Mouse (Mus musculus) brown adipose tissue, adult 24 weeks (tissue): Measurements from ENCODE around the gene Chil1. TPM values are rescaled to one million over a fixed set of nuclear protein-coding genes. Genes with fewer than 3 reads are reported as not detected.
A peak's percentile ranks its signal among the peaks of the same experiment; 100 is the strongest.

Experiments
- H3K27ac ChIP-seq: fragments of 200-500 bp; replicated peaks from 2 replicates; pipeline ENCODE4 v1.5.1; 2012; ENCODE audit warnings: low read depth, mild to moderate bottlenecking, low read length
- H3K4me1 ChIP-seq: fragments of 200-500 bp; 2 replicates; pipeline ENCODE4 v1.6.1; 2012; ENCODE audit warnings: low read length, mixed read lengths; ENCODE audit not compliant: control insufficient read depth, insufficient read depth, insufficient read length
- H3K4me3 ChIP-seq: fragments of 200-500 bp; 2 replicates; pipeline ENCODE4 v1.5.1; 2012; ENCODE audit warnings: low read depth, mild to moderate bottlenecking, low read length, moderate library complexity; ENCODE audit not compliant: insufficient read depth
- polyA plus RNA-seq: library from polyadenylated mRNA; stranded (reverse); fragments of >200 nt; gene quantifications from 2 replicates; pipeline ENCODE4 v1.2.4, GENCODE M21; 2012; ENCODE audit not compliant: missing spikeins, insufficient read depth, insufficient read length

The Chil1 gene
- polyA plus RNA-seq, 1 experiment = not detected

GRCm38 (mm10) chr1:134226739-134227138 lies 44.8 kb downstream of the Chil1 start:
- Histone ChIP-seq H3K4me3 (no peak overlapping the region), H3K27ac (no peak overlapping the region), H3K4me1 (peaks cover 20% of the 10 kb centered on the region)

DNA sequence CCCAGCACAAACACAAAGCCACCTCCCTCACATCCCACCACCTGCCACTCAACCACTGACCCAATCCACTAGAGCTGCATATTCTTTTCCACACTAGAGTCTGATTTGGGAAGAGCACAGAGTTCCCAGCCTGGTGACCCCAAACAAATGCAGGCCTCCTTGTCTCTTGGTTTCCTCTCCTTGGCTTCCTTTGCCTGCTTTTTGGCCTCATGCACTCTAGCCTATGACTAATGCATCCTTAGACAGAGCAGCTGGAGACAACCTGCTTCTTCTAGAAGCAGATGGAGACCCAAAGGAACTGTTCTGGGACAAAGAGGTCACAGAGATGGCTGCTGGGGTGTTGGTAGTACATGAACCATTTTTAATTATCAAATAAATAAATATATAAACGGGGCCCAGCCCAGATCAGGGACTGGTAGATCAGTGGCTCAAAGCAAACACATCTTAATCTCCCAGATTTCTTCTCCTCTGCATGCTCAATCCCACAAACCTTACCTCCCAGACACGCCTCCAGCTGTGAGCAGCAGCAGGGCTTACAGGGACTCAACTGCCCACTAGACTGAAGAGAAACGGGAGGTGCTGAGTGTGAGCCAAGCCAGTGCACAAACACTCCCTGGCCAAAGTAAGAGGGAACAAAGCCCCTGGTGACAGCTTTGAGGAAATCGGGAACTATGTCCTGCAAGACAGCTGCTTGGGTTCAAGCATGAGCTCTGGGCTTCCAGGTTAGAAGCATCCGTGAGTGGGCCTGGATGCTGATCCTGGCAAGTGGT lies 48.0 kb downstream of the Chil1 start:
- H3K4me3 ChIP-seq = no peak overlapping the region
- H3K4me1 ChIP-seq = peaks cover 16% of the 10 kb centered on the region
- H3K27ac ChIP-seq = no peak overlapping the region

DNA sequence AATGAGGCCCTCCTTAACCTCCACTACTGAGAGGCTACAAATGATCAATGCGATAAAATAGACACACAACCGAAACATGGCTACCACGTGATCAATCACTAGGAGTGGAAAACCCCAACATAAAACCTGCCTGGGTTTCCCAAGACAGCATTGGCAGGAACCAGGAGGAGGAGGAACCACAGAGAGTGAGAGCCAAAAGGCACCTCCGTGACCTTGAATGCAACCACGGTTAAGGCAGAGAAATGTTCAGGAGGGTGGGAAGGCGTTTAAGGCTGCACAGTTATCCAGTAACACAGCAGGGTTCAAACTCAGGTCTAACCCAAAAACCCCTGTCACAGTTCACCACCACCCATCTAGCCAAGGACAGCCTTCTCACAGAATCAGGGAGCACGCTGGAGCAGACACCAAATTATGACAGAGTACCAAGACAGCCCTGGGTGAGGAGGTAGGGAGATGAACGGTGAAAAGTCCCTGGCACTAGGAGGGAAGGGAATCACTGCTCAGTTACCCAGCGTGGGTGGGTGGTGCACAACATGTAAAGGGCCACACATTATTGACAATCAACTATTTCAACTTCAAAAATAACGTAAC lies 48.8 kb downstream of the Chil1 start:
- Histone ChIP-seq H3K4me1 (peaks cover 16% of the 10 kb centered on the region), H3K27ac (peak overlapping the region; percentile 49), H3K4me3 (no peak overlapping the region)

- Histone ChIP-seq H3K4me3 (no peak overlapping the region), H3K4me1 (peaks cover 16% of the 10 kb centered on the region), H3K27ac (peak overlapping the region; percentile 49)
These were observed 49.3 kb downstream of the Chil1 start for GRCm38 (mm10) chr1:134231270-134231669.

DNA sequence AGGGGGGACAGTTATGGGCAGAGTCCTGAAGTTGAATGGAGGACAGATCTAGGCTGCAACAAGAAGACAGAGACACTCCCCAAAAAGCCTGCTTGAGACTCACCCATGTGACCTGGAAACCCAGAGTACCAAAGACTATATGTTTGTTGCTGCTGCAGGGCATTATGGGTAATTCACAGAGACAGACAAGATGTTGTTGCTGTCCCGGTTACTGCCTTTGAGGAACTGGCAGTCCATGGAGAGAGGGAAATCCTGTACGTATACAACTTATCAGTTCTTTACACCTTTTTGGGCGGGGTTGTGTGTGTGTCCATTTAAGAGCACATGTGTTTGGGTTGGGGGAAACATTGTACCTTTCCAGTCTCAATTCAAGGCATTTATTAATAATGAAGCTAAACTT lies 49.7 kb downstream of the Chil1 start:
- Histone ChIP-seq H3K4me1 (peaks cover 16% of the 10 kb centered on the region), H3K27ac (0 out of 2 replicates have a peak overlapping the region, but pooled peaks have one; percentile 2), H3K4me3 (no peak overlapping the region)

DNA sequence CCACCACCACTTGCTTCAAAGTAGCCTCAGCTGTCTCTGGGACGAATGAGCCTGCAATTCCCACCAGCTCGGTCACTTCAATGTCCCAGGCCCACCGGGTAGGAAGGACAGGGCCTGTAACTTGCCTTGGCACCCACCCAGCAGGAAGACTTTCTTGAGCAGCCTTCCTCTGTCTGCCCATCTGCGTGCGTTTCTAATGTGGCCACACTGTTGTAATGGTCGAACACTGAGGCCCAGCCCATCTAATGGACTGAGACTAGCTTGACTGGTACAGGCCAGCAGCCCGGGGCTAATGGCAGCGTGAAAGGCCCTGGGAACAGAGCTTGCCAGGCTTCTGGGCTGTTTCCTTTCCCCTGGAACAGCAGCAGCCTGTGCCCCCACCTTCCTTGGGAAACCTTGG lies 50.4 kb downstream of the Chil1 start:
- H3K4me1 ChIP-seq = peaks cover 21% of the 10 kb centered on the region
- peak overlapping the region; percentile 64 for H3K27ac ChIP-seq
- peak overlapping the region; percentile 19 for H3K4me3 ChIP-seq

DNA sequence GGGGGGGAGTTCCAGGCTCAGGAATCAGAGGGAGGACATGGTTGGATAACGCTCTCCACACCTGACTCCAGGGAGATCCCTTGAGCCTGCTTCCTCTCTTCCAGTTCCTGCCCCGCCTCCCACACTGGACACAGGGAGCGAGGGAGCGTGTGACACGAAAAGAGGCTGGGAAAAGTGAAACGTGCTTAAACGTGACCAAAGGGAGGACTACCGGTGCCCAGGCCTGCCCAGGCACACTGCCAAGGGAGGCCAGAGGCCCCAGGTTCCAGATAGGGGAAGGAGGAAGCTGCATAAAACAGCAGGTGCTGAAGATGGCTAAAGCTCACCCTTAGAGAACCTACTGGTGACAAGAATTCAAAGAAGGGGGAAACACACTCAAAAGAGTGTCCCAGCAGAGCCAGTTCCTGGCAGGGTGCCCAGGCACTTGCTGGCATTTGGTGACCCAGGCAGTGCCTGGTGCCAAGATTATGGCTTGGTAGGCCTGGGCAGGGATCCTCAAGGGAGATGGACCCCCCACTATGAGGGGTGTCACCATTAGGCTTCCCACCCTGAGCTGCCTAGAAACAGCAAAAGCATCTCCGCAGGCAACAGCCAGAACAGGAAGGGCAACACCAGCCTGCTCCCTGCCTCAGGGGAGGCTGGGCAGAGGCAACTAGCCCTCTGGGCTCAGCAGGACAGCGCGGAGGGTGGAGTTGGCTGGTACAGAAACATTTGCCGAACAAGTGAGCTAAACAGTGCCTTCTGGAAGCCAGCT lies 51.0 kb downstream of the Chil1 start:
- peak overlapping the region; percentile 64; the same call in 1 of the 2 replicates for H3K27ac ChIP-seq

DNA sequence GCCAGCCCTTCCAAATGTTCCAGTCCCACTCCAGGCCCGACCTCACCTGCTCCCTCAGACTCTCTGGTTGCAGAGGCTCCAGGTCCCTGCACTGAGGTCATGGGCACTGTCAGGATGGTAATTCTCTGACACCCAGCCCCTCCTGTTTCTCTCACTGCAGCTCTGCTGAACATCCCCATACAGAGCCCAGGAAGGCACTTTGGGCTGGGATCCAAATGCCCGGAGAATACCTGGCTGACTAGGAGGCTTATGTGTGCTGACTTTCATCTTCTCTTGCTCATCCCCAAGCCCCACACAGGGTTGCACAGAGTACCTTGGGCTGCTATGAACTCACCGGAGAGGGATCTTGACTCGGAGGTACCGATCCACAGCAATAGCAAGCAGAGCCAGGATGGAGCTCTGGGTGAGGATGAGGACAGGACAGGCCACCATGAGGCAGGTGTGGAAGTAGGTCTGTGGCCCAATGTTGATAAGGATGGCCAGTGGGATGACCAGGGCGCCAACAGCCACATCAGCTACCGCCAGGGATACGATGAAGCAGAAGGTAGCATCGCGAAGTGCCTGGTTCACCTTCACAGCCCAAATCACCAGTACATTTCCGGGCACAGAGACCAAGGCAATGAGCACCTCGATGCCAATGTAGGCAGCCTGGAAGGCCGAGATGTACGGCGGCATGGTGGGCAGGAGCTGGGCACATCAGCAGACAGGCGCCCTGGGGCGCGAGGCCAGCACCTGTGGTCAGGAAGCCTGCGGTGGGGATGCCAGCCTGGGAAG lies 51.9 kb downstream of the Chil1 start:
- H3K4me1 ChIP-seq = peaks cover 22% of the 10 kb centered on the region
- peak overlapping the region; percentile 63 for H3K4me3 ChIP-seq
- peak overlapping the region; percentile 28 for H3K27ac ChIP-seq

More for the DNA sequence above, 51.0 kb downstream of the Chil1 start:
- Histone ChIP-seq H3K4me1 (peaks cover 22% of the 10 kb centered on the region), H3K4me3 (peak overlapping the region; percentile 63)

DNA sequence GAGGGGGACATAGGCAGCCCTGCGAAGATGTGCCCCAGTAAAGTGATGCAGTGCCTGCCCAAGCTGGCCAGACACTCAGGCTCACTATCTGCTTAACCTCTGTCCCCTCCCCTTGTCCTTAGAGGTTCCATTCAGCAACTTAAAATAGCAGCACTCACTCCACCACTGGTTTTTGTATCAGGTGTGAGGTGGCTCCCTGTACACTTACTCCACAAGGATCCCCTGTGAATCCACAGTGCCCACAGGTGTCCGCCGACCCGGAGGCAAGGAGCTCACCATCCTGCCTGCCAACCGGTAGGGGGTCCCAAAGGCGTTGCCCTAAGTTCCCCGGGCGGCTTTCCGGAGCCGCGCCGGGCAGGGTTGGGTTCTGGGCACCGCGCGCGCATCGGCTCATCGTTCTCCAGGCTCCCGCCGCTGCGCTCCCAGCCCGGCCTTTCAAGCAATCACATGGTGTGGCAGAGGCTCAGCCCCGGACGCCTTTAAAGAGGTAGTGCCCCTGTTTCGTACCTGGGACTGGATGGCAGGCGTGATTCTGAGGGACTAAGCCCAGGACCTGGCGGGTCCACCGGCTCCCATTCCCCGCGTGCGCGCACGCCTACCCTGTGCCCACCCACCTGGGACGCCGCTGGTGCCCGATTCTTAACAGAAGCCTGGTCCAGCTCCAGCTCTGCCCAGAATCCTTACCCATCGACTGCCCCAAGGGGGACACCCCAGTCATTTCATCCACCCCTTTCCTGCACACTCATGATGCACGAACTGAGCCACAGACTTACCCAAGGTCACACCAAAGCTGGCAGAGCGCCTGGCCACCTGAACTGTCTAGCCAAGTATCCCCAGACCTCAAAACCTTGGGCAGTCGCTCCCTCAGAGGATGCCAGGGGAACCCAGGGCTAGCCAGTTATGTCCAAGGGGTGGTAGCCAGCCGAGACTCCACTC lies 52.7 kb downstream of the Chil1 start:
- Histone ChIP-seq H3K4me1 (peaks cover 20% of the 10 kb centered on the region), H3K4me3 (peak overlapping the region; percentile 63), H3K27ac (0 out of 2 replicates have a peak overlapping the region, but pooled peaks have one; percentile 33)

DNA sequence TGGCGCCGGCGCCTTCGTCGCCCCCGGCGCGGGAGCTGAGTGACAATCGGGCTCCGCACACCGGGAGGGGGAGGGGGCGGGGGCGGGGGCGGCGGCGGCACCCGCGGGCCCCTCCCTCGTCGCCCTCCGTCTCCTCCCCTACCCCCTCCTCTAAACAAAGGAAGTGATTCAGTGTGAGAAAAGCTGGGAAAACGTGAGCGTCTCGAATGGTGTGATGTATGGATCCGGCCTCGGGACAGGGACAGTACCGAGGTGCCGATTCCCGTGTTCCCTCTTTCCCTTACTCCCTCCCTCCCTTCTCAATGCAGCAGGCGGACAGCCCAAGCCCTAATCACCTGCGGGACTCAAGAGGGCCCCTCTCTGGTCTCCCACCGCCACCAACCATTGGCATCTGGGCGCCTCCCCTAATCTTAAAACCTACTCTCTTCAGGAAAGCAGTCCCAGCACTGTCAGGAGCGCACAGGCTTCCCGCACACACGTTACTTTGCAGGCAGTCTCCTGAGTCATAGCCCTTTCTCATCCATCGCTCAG lies 53.5 kb downstream of the Chil1 start, which contains the start of gene Adora1:
Gene Adora1 (minus strand): TSS at position 41 of the 531 bp plus-strand sequence.
- Histone ChIP-seq H3K27ac (0 out of 2 replicates have a peak within 1 kb of the TSS, but pooled peaks have one; percentile 33), H3K4me1 (peaks cover 19% of the 10 kb centered on the region), H3K4me3 (peak within 1 kb of the TSS; percentile 63)

GRCm38 (mm10) chr1:134236142-134236541 lies 54.2 kb downstream of the Chil1 start:
- H3K27ac ChIP-seq = no peak overlapping the region
- no peak overlapping the region for H3K4me3 ChIP-seq
- peaks cover 18% of the 10 kb centered on the region for H3K4me1 ChIP-seq

DNA sequence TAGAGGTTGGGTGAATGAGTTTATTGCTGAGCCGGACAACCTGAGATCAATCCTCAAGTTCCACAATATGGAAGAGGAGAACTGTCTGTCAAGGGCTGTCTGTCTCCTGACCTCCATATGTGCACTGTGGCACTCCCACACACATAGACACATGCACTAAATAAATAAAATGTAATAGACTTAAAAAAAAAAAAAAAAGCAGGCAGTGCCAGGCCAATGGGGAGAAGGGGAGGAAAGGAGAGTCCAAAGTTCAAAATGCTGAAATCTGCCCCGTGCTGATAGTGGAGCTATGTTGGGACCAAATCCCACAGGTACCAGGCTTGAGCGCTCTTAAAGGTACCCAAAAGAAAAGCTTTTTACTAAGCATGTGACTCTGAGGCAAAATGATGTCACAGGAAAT lies 55.5 kb downstream of the Chil1 start:
- Histone ChIP-seq H3K4me1 (peaks cover 16% of the 10 kb centered on the region; the same call in 1 of the 2 replicates), H3K4me3 (no peak overlapping the region), H3K27ac (peak overlapping the region; percentile 66)
